Mouse (Mus musculus) myocyte (in vitro differentiated cells): ENCODE results near the gene Uso1.

Experiments used
- CEBPB ChIP-seq: IDR thresholded peaks from 2 replicates; pipeline ENCODE4 v1.6.1; 2011; ENCODE audit warnings: mild to moderate bottlenecking, moderate library complexity; ENCODE audit not compliant: poor library complexity, insufficient read depth, severe bottlenecking
- E2F4 ChIP-seq: IDR thresholded peaks from one replicate; pipeline ENCODE4 v1.6.1; 2011; ENCODE audit warnings: mild to moderate bottlenecking, control low read depth, moderate library complexity; ENCODE audit not compliant: insufficient read depth
- MAX ChIP-seq: IDR thresholded peaks from one replicate; pipeline ENCODE4 v1.6.1; 2011; ENCODE audit warnings: low read depth, mild to moderate bottlenecking, control low read depth
- MYOD1 ChIP-seq, 3 experiments: IDR thresholded peaks; one replicate each; pipeline ENCODE4 v1.6.1; 2011; ENCODE audit warnings: control low read depth in 2 of 3, low read depth in 2 of 3, mild to moderate bottlenecking in 2 of 3, moderate library complexity in 1 of 3; ENCODE audit not compliant: insufficient read length in 2 of 3, control insufficient read depth in 1 of 3
- MYOG ChIP-seq, 3 experiments: IDR thresholded peaks; one replicate each; pipeline ENCODE4 v1.6.1; 2011; ENCODE audit warnings: control low read depth in 2 of 3, low read depth in 2 of 3, mild to moderate bottlenecking in 2 of 3; ENCODE audit not compliant: insufficient read length in 2 of 3, control insufficient read depth in 1 of 3, insufficient read depth in 1 of 3
- POLR2A ChIP-seq: IDR thresholded peaks from one replicate; pipeline ENCODE4 v1.6.1; 2011; ENCODE audit warnings: low read depth, mild to moderate bottlenecking, control low read depth, moderate library complexity; ENCODE audit not compliant: insufficient read length
- POLR2AphosphoS2 ChIP-seq: IDR thresholded peaks from one replicate; pipeline ENCODE4 v1.6.1; 2011; ENCODE audit warnings: low read depth, control low read depth; ENCODE audit not compliant: insufficient read length
- REST ChIP-seq: IDR thresholded peaks from one replicate; pipeline ENCODE4 v1.6.1; 2011; ENCODE audit warnings: mild to moderate bottlenecking, control low read depth, moderate library complexity; ENCODE audit not compliant: insufficient read depth, insufficient read length
- SRF ChIP-seq: IDR thresholded peaks from one replicate; pipeline ENCODE4 v1.6.1; 2011; ENCODE audit warnings: low read depth; ENCODE audit not compliant: control insufficient read depth, insufficient read length
- TCF12 ChIP-seq: IDR thresholded peaks from one replicate; pipeline ENCODE4 v1.6.1; 2011; ENCODE audit warnings: mild to moderate bottlenecking, control low read depth; ENCODE audit not compliant: poor library complexity, insufficient read depth, severe bottlenecking
- TCF3 ChIP-seq: IDR thresholded peaks from one replicate; pipeline ENCODE4 v1.6.1; 2011; ENCODE audit warnings: low read depth, control low read depth; ENCODE audit not compliant: insufficient read length
- USF1 ChIP-seq: IDR thresholded peaks from one replicate; pipeline ENCODE4 v1.6.1; 2011; ENCODE audit warnings: low read depth, mild to moderate bottlenecking, control low read depth, moderate library complexity

GRCm38 (mm10) chr5:92103816-92104415, 33.8 kb upstream of the Uso1 start:
- TF ChIP-seq USF1: no peak
- no peak for TF ChIP-seq POLR2A
- no peak for TF ChIP-seq REST
- no peak for TF ChIP-seq E2F4
- no peak for TF ChIP-seq MYOG (IDR thresholded peaks at IDR 0.05; ENCODE audit: control insufficient read depth in 1 of 3, insufficient read depth in 1 of 3, insufficient read length in 2 of 3, low read depth in 2 of 3)
- TF ChIP-seq CEBPB: no peak
- no peak for TF ChIP-seq TCF12
- TF ChIP-seq MAX: no peak
- no peak for TF ChIP-seq TCF3
- TF ChIP-seq MYOD1 (IDR thresholded peaks at IDR 0.05; ENCODE audit: control insufficient read depth in 1 of 3, insufficient read length in 2 of 3, low read depth in 2 of 3): peak in 1 of 3 experiments; percentile 3
- no peak for TF ChIP-seq POLR2AphosphoS2
- no peak for TF ChIP-seq SRF
